ENCODE assay signal across 8 mouse cellular contexts in genomic region chr11:118911307-118912070, GRCm38 (mm10). TPM values are rescaled to one million over a fixed set of nuclear protein-coding genes. Genes with fewer than 3 reads are reported as not detected.
DNase-seq lines count a peak whose midpoint lies in the region; ATAC-seq lines count a peak whose summit lies in the region.

TSS of gene Rbfox3 (minus strand) at chr11:118911597.

- H3K9ac ChIP-seq in limb, embryonic 11.5 days (ENCODE audit: low read length), result no peak within 1 kb of the TSS
- no peak within 1 kb of the TSS for H3K9ac ChIP-seq in hindbrain, embryonic 15.5 days
- H3K9ac ChIP-seq in neural tube, embryonic 15.5 days (replicated peaks), result no peak within 1 kb of the TSS; the same call in 1 of the 2 replicates

- H3K4me2 ChIP-seq in limb, embryonic 11.5 days (ENCODE audit: low read depth, severe bottlenecking), result no peak within 1 kb of the TSS
- H3K4me2 ChIP-seq in hindbrain, embryonic 15.5 days, result peak within 1 kb of the TSS; percentile 80; the same call in 1 of the 2 replicates
- H3K4me2 ChIP-seq in neural tube, embryonic 15.5 days, result peak within 1 kb of the TSS; percentile 85

- 64% methylated on average over 4 of the region's 4 CpGs for WGBS in limb, embryonic 11.5 days
- WGBS in limb, embryonic 10.5 days, result 63% methylated on average over 4 of the region's 4 CpGs
- WGBS in hindbrain, embryonic 15.5 days, result 63% methylated on average over 4 of the region's 4 CpGs
- 66% methylated on average over 4 of the region's 4 CpGs for WGBS in neural tube, embryonic 15.5 days

- H3K36me3 ChIP-seq in limb, embryonic 11.5 days (ENCODE audit: control insufficient read depth, insufficient read depth, low read length), result no peaks in the 10 kb centered on the region
- H3K36me3 ChIP-seq in limb, embryonic 10.5 days, result no peaks in the 10 kb centered on the region
- H3K36me3 ChIP-seq in hindbrain, embryonic 15.5 days, result no peaks in the 10 kb centered on the region
- no peaks in the 10 kb centered on the region for H3K36me3 ChIP-seq in neural tube, embryonic 15.5 days

- no peaks in the 10 kb centered on the region for H3K9me3 ChIP-seq in limb, embryonic 11.5 days (ENCODE audit: control insufficient read depth, low read length)
- H3K9me3 ChIP-seq in limb, embryonic 10.5 days (replicated peaks), result no peaks in the 10 kb centered on the region
- H3K9me3 ChIP-seq in hindbrain, embryonic 15.5 days, result no peaks in the 10 kb centered on the region
- no peaks in the 10 kb centered on the region for H3K9me3 ChIP-seq in neural tube, embryonic 15.5 days (replicated peaks)

- H3K4me1 ChIP-seq in limb, embryonic 11.5 days (ENCODE audit: control insufficient read depth, insufficient read depth, low read length), result peaks cover 27% of the 10 kb centered on the region
- peaks cover 59% of the 10 kb centered on the region for H3K4me1 ChIP-seq in limb, embryonic 10.5 days
- peaks cover 38% of the 10 kb centered on the region for H3K4me1 ChIP-seq in hindbrain, embryonic 15.5 days (replicated peaks)
- H3K4me1 ChIP-seq in neural tube, embryonic 15.5 days, result peaks cover 41% of the 10 kb centered on the region

- peak; percentile 27 for DNase-seq in embryo, embryonic 10 days (ENCODE audit: low spot score)
- DNase-seq in embryo, embryonic 9.5 days (ENCODE audit: extremely low spot score), result no peak
- peak; percentile 49 for DNase-seq in limb, embryonic 11.5 days (ENCODE audit: low spot score)
- no peak for DNase-seq in limb, embryonic 10.5 days (ENCODE audit: low spot score)
- DNase-seq in ovary, adult 18-20 months (ENCODE audit: low spot score), result no peak
- DNase-seq in thymus, postnatal 10 days (ENCODE audit: low spot score in 2 of 2), result no peak

- no peak within 1 kb of the TSS for H3K27ac ChIP-seq in limb, embryonic 11.5 days (replicated peaks; ENCODE audit: low read depth, low read length)
- no peak within 1 kb of the TSS for H3K27ac ChIP-seq in limb, embryonic 10.5 days
- peak within 1 kb of the TSS; percentile 98 for H3K27ac ChIP-seq in hindbrain, embryonic 15.5 days (replicated peaks)
- H3K27ac ChIP-seq in neural tube, embryonic 15.5 days (replicated peaks), result peak within 1 kb of the TSS; percentile 99

- peaks cover 35% of the 10 kb centered on the region for H3K27me3 ChIP-seq in limb, embryonic 11.5 days (ENCODE audit: control insufficient read depth, insufficient read depth, low read length)
- H3K27me3 ChIP-seq in limb, embryonic 10.5 days (ENCODE audit: low read depth, poor library complexity, severe bottlenecking), result peaks cover 84% of the 10 kb centered on the region
- H3K27me3 ChIP-seq in hindbrain, embryonic 15.5 days, result no peaks in the 10 kb centered on the region
- 0 out of 2 replicates have a peak, but pooled peaks cover 3% of the 10 kb centered on the region for H3K27me3 ChIP-seq in neural tube, embryonic 15.5 days (replicated peaks)

- no peak for ATAC-seq in limb, embryonic 11.5 days (ENCODE audit: insufficient number of reproducible peaks, low FRiP score, low TSS enrichment, low read depth)
- no peak for ATAC-seq in hindbrain, embryonic 15.5 days (ENCODE audit: low FRiP score, low read depth)
- no peak for ATAC-seq in neural tube, embryonic 15.5 days (ENCODE audit: low FRiP score)

- no peak within 1 kb of the TSS for H3K4me3 ChIP-seq in limb, embryonic 11.5 days (ENCODE audit: low read depth, low read length)
- H3K4me3 ChIP-seq in limb, embryonic 10.5 days, result no peak within 1 kb of the TSS
- no peak within 1 kb of the TSS for H3K4me3 ChIP-seq in hindbrain, embryonic 15.5 days
- H3K4me3 ChIP-seq in neural tube, embryonic 15.5 days (replicated peaks), result no peak within 1 kb of the TSS

RNA-seq across cellular contexts. Expression of gene Rbfox3, which starts in this region (rescaled TPM):
- 1.9 and 2.5 TPM in 2 replicates for polyA plus RNA-seq in limb, embryonic 11.5 days (2014; fragmentation: Nextera tagmentation; extraction: Ambion mirVana)
- polyA plus RNA-seq in limb, embryonic 10.5 days (2016; fragmentation: Nextera tagmentation; extraction: Ambion mirVana), result 1.4 and 1.7 TPM in 2 replicates
- 71.8 and 77.9 TPM in 2 replicates for polyA plus RNA-seq in hindbrain, embryonic 15.5 days (2015; fragmentation: Nextera tagmentation; extraction: Ambion mirVana)
- polyA plus RNA-seq in neural tube, embryonic 15.5 days (2015; fragmentation: Nextera tagmentation; extraction: Ambion mirVana), result 80.9 and 99.8 TPM in 2 replicates

Comparison
In these comparisons a context has a peak if more than half of its experiments do, and no peak if none do; other contexts are left out.
1. RNA of gene Rbfox3 (polyA plus RNA-seq): 80.9 to 99.8 TPM in neural tube, embryonic 15.5 days and 71.8 to 77.9 TPM in hindbrain, embryonic 15.5 days; 1.9 to 2.5 TPM in limb, embryonic 11.5 days and 1.4 to 1.7 TPM in limb, embryonic 10.5 days; every median in the first group is over 10 times any median in the second.
2. DNase-seq: peak in embryo, embryonic 10 days (single experiment) and limb, embryonic 11.5 days (single experiment); none in embryo, embryonic 9.5 days (single experiment), limb, embryonic 10.5 days (single experiment), ovary, adult 18-20 months (single experiment) and thymus, postnatal 10 days (0 of 2).
3. H3K27ac ChIP-seq: peak in hindbrain, embryonic 15.5 days (single experiment) and neural tube, embryonic 15.5 days (single experiment); none in limb, embryonic 11.5 days (single experiment) and limb, embryonic 10.5 days (single experiment).